Mouse (Mus musculus) 416B (cell line): ENCODE measurements around the gene Gas2.

Experiments
- DNase-seq: peaks from one replicate; pipeline ENCODE4 v3.0.0; 2011; ENCODE audit warnings: low read depth

Gene Gas2

DNA sequence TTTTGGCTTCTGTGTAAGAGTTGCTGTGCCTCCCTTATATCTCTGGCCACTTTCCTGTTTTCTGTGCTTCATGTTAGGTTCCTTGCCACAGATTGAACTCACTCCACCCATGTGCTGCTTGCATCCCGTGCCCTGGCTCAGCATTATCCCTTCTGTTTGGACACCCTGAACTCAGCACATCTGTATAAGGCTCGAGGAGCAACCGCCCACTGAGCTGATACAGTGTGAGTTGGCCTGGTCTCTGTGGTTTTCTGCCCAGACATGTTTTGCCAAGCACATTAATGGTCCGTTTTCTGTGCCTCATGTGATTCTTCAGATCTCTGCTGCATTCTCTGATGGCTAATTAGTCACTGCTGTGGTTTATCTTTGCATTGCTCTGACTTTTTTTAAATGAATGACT, 105.8 kb downstream of the Gas2 start:
- DNase-seq = no peak

DNA sequence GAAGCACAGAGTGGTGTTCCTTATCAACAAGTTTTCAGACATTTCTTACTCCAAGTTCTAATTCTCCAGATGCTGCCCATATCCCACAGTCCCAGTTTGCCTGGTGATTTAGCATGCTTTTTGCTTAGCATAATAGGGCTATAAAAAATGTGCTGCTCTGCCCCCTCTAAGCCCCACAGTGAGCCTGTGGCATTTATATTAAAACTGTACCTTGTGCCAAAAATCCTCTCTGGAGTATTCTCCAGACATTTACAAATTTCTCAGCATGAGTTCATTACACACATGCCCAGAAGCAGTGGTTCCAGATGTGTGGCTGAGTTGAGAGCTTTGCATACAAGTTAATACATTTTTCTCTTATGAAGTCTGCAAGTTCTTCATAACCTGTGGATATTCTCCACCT, 107.6 kb downstream of the Gas2 start:
- DNase-seq = no peak

DNA sequence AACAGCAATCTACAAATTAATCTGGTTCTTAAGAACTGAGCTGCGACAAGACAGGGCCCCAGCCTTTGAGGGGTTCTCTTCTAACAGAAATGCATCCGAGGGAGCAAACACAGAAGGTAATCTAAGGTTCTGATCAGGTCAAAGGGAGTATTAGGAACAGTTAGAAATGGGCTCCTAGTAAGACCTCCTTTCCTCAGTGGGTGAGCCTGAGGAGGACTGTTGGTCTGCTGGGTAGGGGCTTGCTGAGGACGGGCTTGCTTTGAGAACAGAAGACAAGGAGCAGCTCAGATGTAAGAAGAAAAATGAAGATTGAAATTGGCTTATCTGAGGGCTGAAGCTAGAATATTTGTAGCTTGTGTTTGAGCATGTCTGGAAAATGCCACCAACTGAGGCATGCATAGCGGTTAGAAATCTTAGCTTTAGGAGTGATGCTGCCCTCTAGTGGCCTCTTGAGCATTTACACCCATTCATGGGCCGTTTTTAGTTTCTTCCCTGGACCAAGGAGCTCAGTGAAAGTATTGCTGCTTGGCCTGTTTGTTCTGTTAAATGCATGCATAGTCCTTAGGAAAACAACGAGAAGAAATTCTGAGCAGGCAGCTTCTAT, 110.5 kb downstream of the Gas2 start:
- DNase-seq = peak; percentile 69

DNA sequence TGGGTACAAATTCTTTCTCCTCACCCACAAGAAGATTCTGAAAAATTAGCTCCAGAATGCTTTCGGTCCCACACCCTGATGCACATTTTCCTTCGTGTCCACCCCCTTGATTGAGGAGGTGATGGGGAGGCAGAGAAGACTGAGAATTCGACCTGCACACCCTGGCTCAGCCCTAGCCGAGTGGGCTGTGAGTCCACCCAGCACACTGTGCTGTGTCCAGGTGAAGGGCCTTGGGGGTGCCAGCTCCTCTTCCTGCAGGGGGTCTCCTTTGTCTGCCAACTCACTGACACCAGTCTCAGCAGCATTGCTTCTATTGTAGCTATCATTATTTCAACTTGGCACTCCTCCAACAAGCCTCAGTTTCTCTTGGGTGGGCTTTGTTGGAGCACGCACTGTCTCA, 111.3 kb downstream of the Gas2 start:
- DNase-seq = no peak

DNA sequence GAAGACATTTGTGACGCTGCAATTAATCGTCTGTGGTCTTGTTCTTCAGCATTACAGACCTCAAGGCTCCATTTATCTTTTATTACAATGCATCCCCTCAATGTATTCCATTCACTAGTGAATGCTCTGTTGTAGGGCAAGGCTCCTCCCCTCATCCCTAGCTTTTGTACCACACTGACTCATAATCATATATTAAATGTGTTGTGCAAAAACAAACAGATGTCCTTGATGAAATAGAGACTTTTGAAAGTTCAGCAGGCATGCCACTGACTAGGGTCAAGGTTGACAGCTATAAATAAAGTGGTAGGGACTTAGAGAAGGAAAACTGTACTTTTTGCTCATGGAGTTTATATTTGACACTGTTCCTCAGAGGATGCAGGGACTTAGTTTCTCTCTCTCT, 111.7 kb downstream of the Gas2 start:
- no peak for DNase-seq

DNA sequence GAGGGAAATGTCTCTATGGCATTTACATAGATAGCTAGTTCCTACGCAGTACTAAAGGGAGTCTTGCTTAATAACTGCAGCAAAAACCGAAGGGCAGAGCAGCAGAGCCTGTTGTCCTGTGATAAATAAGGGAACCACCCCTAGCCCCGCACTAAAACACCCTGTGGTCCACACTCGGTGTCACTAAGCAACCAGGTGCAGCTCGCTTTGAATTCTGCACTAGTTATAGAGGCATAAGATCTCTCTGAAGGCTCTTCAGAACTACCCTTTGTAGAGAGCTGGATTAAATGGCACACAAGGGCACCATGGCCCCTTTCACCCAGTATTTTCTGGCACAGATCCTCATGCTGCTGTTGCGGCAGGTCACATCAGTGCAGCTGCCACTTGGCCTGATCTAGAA, 113.4 kb downstream of the Gas2 start:
- DNase-seq = no peak

DNA sequence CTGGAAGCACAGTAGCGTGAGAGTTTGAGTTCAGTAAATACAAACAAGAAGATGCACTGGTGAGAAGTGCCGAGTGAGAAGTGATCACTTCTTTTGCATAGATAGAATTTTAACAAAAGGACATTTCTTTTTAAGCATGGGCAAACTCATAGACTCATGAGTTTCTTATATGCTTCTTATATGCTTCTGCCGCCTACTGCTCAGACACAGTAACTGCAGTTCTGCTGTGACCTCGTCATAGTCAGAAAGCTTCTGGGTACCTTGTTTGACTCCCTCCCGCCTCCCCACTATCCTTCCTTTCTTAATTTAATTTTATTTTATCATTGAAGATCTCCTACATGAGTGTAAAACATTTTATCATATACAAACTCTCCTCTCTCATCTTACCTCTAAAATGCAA, 117.5 kb downstream of the Gas2 start:
- peak; percentile 61 for DNase-seq

DNA sequence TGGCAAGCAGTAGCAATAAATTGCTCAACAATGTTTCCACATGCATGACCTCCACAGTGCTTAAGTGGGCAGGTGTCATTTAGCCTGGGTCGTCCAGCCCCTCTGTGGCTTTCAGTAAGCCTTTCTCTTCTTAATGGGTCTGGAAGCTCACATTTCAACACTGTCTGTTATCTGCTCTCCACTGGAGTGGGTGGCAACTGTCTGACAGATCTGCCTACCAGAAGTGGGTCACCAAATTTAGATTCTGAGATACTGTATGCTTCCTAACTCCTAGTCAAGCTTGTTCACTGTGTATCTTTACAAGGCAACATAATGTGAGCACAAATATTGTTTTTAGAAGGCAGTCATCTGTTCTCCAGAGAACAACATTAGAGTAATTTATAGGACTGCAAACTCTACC, 120.5 kb downstream of the Gas2 start:
- peak; percentile 69 for DNase-seq

DNA sequence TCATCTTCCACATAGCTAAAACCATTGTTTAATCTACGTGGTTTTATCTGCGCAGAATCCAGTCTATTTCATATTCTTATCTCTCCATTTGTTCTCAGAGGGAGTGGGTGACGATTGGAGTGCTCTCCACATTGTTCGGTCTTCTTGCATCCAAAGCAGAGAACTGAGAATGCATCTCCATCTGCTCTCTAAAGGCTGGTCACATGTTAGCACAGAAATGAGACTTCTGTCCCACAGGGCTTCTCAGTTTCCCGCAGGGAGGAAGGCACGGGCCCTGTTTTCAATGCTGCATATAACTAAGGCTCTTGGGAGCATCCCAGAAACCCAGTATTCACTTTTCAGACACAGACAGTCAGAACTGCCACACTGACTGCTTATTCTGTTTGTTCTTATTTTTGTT, 123.9 kb downstream of the Gas2 start:
- no peak for DNase-seq

DNA sequence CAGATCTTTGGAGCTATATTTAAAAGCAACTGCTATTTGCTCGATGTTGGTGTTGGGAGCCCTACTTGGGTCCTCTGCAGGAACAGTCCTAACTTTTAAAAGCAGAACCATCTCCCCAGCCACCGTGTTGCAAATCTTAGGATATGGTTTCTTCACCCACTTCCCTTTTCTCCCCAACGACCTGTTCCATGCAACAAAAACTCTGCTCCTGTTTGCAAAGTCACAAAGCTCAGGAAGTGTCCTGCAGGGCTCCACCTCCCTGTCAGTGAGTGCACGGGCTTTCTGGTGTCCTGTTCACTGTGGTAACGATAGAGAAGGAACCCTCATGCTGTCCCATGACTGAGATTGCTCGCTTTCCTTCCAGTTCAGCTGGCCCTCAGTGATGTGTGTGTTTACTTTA, 125.1 kb downstream of the Gas2 start:
- peak; percentile 93 for DNase-seq

DNA sequence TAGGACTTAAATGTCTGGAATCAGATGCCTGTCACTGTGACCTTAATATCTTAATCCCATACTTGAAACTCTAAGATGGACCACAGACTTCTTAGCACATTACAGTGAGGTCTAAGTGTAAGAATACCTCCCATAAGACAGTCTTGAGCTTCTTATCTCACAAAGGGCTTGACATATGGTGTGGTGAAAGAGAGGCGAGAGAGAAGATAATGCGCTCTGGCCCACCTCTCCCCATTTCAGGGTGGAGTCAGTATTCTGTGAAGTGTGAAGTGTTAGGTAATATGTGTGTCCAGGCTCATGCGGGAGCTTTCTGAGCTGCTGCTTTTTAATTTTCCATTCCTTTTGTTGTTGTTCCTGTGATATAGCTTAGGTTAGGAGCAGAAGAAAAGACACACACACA, 129.2 kb downstream of the Gas2 start:
- no peak for DNase-seq

DNA sequence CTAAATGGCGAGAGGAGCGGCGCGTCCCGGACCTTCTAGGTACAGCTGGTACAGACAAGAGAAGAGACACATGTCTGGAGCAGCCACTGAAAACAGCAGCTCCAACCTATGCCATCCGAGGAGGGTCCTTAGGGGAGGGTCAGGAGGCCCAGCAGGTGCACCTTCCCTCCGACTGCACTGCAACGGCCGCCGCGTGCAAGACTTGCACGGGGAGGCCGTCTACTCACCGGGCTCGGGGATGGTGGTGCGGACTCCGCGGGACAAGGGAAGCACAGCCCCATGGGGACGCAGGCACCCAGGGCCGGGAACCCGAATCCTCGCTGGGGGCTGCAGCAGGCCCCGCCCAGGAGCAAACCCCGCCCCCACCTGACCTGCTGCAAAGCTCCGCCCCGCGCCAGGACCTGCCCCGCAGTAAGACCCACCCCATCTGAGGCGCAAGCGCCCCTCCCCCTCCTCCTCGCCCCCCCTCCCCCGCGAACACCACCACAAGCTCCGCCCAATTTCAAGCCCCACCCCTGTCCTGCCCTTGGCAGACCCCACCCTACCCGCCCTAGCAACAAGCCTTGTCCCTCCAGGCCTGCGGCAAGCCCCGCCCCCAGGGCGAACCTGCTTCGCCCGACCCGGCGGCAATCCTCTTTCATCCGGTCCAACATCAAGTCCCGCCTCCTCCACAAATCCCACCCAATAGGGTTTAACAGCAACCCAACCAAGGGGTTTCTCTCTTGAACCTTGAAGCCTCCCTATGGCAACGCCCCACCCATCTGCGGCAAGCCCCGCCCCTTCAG, 143.9 kb downstream of the Gas2 start, which contains the start of gene Svip:
Gene Svip (minus strand): TSS at position 508 of the 785 bp plus-strand sequence.
- no peak for DNase-seq

DNA sequence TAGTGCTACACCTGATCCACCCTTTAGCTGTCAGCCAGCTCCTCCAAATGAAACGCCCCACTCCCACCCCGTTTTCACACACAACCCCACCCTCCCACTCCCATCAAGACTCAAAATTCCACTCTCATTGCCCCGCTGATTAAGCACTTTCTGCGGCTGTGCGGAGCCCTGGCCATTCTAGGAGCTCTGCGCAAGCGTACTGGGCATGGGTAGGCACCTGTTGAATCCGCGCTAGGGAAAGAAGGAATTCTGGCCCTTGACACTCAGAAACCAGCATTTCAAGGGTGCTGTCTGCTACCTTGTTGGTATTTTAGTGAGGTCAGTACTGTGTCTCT, 144.4 kb downstream of the Gas2 start:
- DNase-seq = no peak

DNA sequence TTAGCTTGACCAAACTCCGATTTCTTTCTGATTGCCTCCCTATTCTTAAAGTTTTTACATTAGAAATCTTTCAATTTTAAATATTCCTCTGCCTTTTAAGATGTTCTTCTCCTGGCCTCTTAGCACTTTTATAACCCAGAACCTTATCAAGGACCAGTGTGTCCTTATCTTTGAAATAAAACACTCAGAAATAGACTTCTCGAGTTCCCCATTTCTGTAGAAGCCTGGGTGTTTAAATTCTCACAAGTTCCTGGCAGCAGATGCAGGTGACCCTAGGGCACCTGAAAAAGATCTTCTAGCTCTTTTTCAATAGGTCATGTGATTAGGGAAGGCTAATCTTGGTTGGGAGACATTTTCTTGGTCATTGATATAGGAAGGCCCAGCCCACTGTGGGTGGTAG, 145.3 kb downstream of the Gas2 start:
- no peak for DNase-seq

DNA sequence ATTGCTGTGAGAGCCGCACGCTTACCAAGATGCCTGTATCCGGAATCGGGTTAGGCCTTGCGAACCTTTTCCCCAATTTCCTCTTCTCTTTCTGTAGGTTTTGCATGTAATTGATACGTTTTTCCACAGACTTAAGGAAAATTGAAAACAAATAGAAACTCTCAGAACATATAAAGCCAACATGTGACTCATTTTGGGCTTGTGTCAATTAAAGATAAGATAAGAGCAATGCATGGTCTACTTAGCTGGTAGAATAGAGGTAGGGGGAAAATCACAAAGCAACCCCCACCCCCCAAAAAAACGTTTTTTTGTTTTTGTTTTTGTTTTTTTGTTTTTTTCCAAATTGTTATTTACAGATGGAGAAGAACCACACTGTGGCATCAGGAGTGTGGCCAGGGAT, 151.6 kb downstream of the Gas2 start:
- no peak for DNase-seq

DNA sequence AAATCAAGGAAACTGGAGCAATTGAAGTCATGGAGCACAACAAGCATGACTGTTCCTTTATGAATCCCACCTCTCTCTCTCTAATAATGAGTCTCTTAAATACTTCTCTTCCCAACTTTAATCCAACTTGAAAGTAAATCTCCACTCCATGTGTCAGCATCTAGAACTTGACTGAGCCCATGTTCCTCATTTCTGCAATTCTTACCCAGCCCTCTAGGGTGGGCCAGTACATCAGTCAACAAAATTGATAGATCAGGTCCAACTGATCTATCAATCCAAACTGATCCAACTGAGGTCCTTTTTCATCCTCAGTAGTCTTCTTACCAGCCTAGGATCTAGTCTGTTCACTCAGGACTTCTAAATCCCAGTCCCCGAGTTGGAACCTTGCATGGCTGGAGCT, 153.4 kb downstream of the Gas2 start:
- DNase-seq = no peak

DNA sequence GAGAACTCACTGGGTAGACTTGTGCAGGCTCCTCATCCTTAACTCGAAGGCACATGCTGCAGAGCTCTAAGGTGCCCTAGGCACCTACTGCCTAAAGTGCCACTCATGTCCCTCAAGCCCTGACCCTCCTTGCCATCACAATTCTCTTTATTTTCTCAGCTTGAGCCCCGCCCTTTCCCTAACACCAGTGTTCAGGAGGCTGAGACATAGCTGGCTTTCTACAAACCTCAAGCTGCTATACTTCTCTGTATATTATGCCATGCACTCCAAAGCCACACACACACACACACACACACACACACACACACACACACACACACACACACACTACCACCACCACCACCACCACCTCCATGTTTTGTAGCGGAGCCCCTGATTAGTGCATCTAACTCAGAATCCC, 153.8 kb downstream of the Gas2 start, which contains the start of gene 1700015G11Rik:
Gene 1700015G11Rik (minus strand): TSS at position 101 of the 400 bp plus-strand sequence.
- no peak for DNase-seq

DNA sequence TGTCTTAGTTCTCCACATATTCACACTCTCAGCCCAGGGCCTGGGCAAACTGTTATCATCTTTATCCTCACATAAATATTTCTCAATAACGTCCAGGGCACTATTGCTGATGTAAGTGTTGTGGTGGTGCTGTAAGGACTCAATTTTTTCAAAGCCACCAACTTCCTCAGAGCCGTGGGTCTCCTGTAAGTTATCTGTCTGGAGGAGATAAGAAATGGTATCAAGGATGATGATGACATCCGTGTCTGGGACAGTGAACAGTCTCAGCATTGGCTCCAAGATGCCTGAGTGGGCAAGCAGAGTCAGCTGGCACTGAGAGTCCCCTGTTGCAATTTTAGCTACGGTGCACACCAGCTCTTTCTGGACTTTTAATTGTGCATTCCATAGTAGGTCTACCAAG, 160.2 kb downstream of the Gas2 start:
- peak; percentile 82 for DNase-seq

DNA sequence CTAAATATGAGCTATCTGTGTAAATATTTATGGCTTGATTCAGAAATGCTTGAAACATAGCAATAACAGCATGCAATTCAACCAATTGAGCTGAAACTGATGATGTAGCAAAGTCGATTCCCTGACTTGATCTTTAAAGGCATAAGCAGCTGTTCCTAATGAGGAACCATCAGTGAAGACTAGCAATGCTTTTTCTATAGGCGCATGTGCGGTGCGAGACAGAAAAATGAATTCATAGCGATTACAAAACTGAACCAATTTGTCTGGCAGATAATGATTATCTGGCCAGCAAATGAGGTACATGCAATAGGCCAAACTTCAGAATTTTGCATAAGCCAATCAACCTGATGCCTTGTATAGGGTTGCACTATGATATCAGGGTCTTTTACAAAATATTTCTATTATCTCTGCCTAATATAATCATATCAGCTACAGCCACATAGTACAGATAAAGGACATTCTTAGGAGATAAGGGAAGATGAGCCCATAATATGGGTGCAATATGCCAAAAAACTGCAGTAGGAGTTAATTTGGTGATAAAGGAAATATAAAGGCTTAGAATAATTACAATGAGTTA, 162.3 kb downstream of the Gas2 start:
- no peak for DNase-seq

DNA sequence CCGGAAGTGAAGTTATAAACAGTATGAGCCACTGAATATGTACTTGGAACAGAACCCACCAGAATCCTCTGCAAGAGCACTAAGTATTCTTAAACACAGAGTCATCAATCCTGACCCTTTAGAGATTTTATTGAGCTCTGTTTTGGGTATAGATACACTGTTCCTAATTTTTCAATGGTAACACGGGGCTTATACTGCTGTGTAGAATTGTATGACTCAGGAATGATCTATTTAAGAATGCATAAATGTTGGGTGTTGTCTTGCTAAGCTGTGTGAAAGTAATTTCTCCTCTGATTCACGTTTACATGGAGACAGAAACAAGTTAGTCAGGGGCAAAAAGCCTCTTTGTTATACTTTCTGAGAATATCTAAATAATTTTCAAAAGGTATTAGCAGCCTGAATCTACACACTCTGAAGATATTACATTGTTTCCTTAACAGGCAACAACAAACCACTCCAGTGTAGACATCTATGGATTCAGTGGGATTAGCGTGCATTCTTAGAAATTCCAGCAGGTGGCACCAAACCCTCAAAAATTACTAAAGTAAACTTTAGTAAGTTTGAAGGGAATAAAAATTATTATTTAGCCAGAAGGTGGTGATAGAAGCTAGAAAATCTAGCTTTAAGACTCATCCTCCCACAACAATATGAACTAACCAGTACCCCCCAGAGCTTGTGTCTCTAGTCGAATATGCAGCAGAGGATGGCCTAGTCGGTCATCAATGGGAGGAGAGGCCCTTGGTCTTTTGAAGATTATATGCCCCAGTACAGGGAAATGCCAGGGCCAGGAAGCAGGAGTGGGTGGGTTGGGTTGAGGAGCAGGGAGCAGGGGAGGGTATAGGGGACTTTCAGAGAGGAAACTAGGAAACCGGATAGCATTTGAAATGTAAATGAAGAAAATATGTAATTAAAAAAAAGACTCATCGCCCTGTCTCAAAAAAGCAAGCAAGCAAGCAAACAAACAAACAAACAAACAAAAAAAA, 176.1 kb downstream of the Gas2 start:
- peak; percentile 64 for DNase-seq
